Mouse (Mus musculus): ENCODE measurements around the gene Spp1.

GRCm38 (mm10) chr5:104442396-104442795 is 7.5 kb downstream of the Spp1 start:
- no peak for TF ChIP-seq CTCF (IDR thresholded peaks at IDR 0.05 in 2 of 3, conservative IDR thresholded peaks at IDR 0.05 in 1 of 3; ENCODE audit: control insufficient read depth in 1 of 3, insufficient read depth in 1 of 3, low read depth in 2 of 3, low read length in 3 of 3, poor library complexity in 1 of 3, severe bottlenecking in 1 of 3)
- no peak for TF ChIP-seq EP300 (IDR thresholded peaks at IDR 0.05; ENCODE audit: low read depth in 1 of 2, low read length in 2 of 2)
- TF ChIP-seq ZNF384 (IDR thresholded peaks at IDR 0.05; ENCODE audit: low read depth, low read length): no peak
- TF ChIP-seq MYB (IDR thresholded peaks at IDR 0.05; ENCODE audit: low read depth, low read length): no peak
- no peak for TF ChIP-seq GATA1 (IDR thresholded peaks at IDR 0.05; ENCODE audit: low read depth, low read length)
- TF ChIP-seq TBP (IDR thresholded peaks at IDR 0.05; ENCODE audit: low read depth, low read length): no peak
- TF ChIP-seq HCFC1 (IDR thresholded peaks at IDR 0.05; ENCODE audit: low read depth, low read length): no peak
- TF ChIP-seq ZC3H11A (IDR thresholded peaks at IDR 0.05; ENCODE audit: low read depth, low read length): no peak
- no peak for TF ChIP-seq SMC3 (IDR thresholded peaks at IDR 0.05; ENCODE audit: low read depth, low read length)
